Mouse (Mus musculus): ENCODE results near the gene Tmem19. TPM values are rescaled to one million over a fixed set of nuclear protein-coding genes. Genes with fewer than 3 reads are reported as not detected.

Tmem19 gene
- polyA plus RNA-seq, 1 experiment, result 31.1 TPM

DNA sequence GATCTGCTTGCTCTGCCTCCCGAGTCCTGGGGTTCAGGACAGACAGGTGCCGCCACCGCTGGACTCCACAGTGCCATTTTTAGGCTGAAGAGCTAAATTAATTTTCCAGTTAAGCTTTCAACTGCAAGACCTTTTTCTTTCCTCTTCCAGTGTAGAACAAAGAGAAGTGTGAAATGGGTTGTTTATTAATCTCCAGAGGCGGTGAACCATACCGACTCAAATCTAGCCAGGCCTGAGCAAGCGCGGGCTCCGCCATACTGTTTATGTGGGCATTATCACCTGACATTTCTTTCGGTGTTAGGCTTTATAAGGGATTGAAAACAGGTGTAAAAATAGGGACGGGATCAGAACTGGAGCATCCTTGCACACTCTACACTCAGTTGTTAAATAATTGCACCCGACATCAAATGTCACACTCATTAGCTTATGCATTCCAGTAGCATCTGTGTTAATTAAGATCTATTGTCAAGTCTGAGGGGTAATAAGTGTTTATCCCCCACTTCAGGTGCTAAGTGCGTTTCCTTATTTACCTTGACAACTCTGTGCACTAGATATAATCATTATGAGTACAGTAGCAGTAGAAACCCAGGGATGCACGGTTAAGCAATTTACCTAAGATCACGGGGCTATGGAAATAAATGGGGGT, 48.5 kb downstream of the Tmem19 start:
- no peak overlapping the region for H3K4me3 ChIP-seq (ENCODE audit: control insufficient read depth, insufficient read depth, low read length)
- H3K27ac ChIP-seq (ENCODE audit: control insufficient read depth, insufficient read depth, low read length), result no peak overlapping the region
- no peaks in the 10 kb centered on the region for H3K36me3 ChIP-seq (ENCODE audit: control insufficient read depth, insufficient read depth, low read length)
- peaks cover 28% of the 10 kb centered on the region for H3K4me1 ChIP-seq (replicated peaks; ENCODE audit: control insufficient read depth, insufficient read depth, low read length)
- no peaks in the 10 kb centered on the region for H3K27me3 ChIP-seq (ENCODE audit: control insufficient read depth, insufficient read depth, low read length)
- 74% methylated on average over 14 of the region's 14 CpGs for WGBS
- no peak for DNase-seq
- TF ChIP-seq CTCF (IDR thresholded peaks at IDR 0.05; ENCODE audit: borderline replicate concordance, control insufficient read depth, extremely low read depth, insufficient read depth, low read length, poor library complexity) (no peak), POLR2A (IDR thresholded peaks at IDR 0.05; ENCODE audit: control insufficient read depth, extremely low read depth, insufficient read depth, low read length, poor library complexity) (no peak)

DNA sequence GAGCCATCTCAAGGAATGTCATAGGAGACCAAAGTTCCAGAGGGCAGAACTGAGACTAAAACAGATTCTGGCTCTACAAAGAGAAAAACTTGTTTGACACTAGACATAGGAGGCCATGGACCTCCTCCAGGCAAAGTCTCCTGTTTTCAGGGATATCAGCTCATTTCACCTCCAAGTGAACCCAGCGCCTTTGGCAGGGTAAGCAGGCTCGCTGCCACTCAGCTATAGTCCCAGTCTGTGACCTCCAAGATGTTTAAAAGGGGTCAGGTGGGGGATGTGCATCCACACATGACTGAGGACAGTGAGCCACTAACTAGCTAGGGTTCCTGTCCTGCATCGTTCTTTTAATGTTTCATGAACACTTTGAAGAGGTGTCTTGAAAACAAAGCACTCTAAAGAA, 49.6 kb downstream of the Tmem19 start:
- no peaks in the 10 kb centered on the region for H3K36me3 ChIP-seq (ENCODE audit: control insufficient read depth, insufficient read depth, low read length)
- no peak overlapping the region for H3K4me3 ChIP-seq (ENCODE audit: control insufficient read depth, insufficient read depth, low read length)
- no peak for DNase-seq
- WGBS, result 70% methylated on average over 3 of the region's 3 CpGs
- TF ChIP-seq POLR2A (IDR thresholded peaks at IDR 0.05; ENCODE audit: control insufficient read depth, extremely low read depth, insufficient read depth, low read length, poor library complexity) (no peak), CTCF (IDR thresholded peaks at IDR 0.05; ENCODE audit: borderline replicate concordance, control insufficient read depth, extremely low read depth, insufficient read depth, low read length, poor library complexity) (no peak)
- H3K27ac ChIP-seq (ENCODE audit: control insufficient read depth, insufficient read depth, low read length), result no peak overlapping the region
- no peaks in the 10 kb centered on the region for H3K27me3 ChIP-seq (ENCODE audit: control insufficient read depth, insufficient read depth, low read length)
- H3K4me1 ChIP-seq (replicated peaks; ENCODE audit: control insufficient read depth, insufficient read depth, low read length), result peaks cover 28% of the 10 kb centered on the region

DNA sequence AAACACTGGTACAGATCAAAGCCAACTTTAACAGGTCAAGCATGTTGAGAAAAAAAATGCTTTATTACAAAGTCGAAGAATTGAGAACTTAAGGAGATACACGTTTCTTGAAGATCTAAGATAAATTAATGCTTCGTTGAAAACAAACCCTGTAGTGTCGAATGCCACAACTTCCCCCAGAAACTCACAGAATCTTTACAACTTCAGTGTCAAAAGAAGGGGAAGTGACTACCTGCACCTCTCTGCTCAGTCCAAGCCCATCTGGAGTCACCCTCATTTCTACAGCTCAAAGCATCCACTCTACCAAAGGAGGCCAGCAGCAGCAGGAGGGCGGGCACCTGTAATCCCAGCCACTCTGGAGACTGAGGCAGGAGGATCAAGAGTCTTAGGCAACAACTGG, 50.1 kb downstream of the Tmem19 start:
- TF ChIP-seq CTCF (IDR thresholded peaks at IDR 0.05; ENCODE audit: borderline replicate concordance, control insufficient read depth, extremely low read depth, insufficient read depth, low read length, poor library complexity) (no peak), POLR2A (IDR thresholded peaks at IDR 0.05; ENCODE audit: control insufficient read depth, extremely low read depth, insufficient read depth, low read length, poor library complexity) (no peak)
- H3K4me1 ChIP-seq (replicated peaks; ENCODE audit: control insufficient read depth, insufficient read depth, low read length), result peaks cover 28% of the 10 kb centered on the region
- WGBS, result 16% methylated on average over 5 of the region's 5 CpGs
- H3K36me3 ChIP-seq (ENCODE audit: control insufficient read depth, insufficient read depth, low read length), result no peaks in the 10 kb centered on the region
- no peaks in the 10 kb centered on the region for H3K27me3 ChIP-seq (ENCODE audit: control insufficient read depth, insufficient read depth, low read length)
- H3K27ac ChIP-seq (ENCODE audit: control insufficient read depth, insufficient read depth, low read length), result 0 out of 2 replicates have a peak overlapping the region, but pooled peaks have one; percentile 41
- H3K4me3 ChIP-seq (ENCODE audit: control insufficient read depth, insufficient read depth, low read length), result no peak overlapping the region
- DNase-seq, result no peak

DNA sequence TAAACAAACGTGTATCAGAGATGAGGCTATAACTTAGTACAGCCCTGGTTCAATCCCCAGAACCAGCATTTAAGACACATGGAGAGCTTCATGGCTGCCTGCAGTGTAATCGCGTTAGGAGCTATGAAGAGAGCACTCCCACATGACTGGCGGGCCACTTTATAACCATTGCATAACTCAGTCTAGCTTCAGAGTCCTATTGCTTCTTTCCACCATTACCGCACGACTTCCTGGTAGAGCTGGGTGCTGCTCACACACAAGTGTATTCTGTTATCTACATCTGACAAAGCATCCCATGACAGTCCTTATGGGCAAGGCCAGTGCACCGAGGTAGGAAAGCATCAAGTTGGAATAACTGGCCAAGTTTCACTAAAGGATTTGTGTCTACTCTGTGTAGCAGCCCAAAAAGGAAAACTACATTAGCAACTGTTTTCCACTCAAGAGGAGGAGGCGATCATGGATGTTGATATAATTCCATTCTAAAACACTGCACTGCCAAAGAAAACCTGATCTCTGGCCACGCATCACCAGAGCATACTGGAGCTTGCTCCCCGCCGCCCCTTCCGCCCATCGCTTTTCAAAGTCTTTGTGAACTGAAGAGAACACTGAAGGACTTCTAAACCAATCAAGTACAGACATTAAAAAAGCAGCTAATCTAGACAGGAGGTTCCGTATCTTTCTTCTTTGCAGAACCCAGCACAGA, 50.9 kb downstream of the Tmem19 start:
- WGBS, result 85% methylated on average over 14 of the region's 14 CpGs
- peak overlapping the region; percentile 8; the same call in 1 of the 2 replicates for H3K27ac ChIP-seq (ENCODE audit: control insufficient read depth, insufficient read depth, low read length)
- H3K36me3 ChIP-seq (ENCODE audit: control insufficient read depth, insufficient read depth, low read length), result no peaks in the 10 kb centered on the region
- peaks cover 28% of the 10 kb centered on the region for H3K4me1 ChIP-seq (replicated peaks; ENCODE audit: control insufficient read depth, insufficient read depth, low read length)
- no peak for DNase-seq
- H3K4me3 ChIP-seq (ENCODE audit: control insufficient read depth, insufficient read depth, low read length), result no peak overlapping the region
- TF ChIP-seq POLR2A (IDR thresholded peaks at IDR 0.05; ENCODE audit: control insufficient read depth, extremely low read depth, insufficient read depth, low read length, poor library complexity) (no peak), CTCF (IDR thresholded peaks at IDR 0.05; ENCODE audit: borderline replicate concordance, control insufficient read depth, extremely low read depth, insufficient read depth, low read length, poor library complexity) (no peak)
- H3K27me3 ChIP-seq (ENCODE audit: control insufficient read depth, insufficient read depth, low read length), result no peaks in the 10 kb centered on the region

DNA sequence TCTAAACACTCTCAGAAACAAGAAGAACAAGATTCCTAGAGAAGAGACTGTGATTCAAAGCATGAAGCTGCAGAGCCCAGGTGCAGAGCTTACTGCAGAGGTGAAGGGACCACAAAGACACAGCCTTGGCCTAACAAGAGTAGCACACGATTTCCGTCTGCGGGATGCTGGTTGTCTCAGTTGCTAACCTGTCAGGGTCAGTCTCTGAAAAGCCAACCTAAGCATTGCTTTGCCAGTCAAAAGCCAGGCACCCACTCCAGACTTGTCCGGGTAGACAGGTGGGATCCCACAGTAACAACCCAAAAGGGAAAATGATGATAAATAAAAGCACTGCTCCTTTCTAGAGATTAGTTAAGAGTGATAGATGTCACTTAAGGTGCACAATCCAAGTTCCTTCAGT, 53.1 kb downstream of the Tmem19 start:
- WGBS, result 87% methylated on average over 4 of the region's 4 CpGs
- Histone ChIP-seq H3K27ac (ENCODE audit: control insufficient read depth, insufficient read depth, low read length) (no peak overlapping the region), H3K36me3 (ENCODE audit: control insufficient read depth, insufficient read depth, low read length) (no peaks in the 10 kb centered on the region; the same call in 1 of the 2 replicates), H3K27me3 (ENCODE audit: control insufficient read depth, insufficient read depth, low read length) (no peaks in the 10 kb centered on the region), H3K4me1 (replicated peaks; ENCODE audit: control insufficient read depth, insufficient read depth, low read length) (peaks cover 25% of the 10 kb centered on the region), H3K4me3 (ENCODE audit: control insufficient read depth, insufficient read depth, low read length) (no peak overlapping the region)
- DNase-seq, result no peak
- TF ChIP-seq POLR2A (IDR thresholded peaks at IDR 0.05; ENCODE audit: control insufficient read depth, extremely low read depth, insufficient read depth, low read length, poor library complexity) (no peak), CTCF (IDR thresholded peaks at IDR 0.05; ENCODE audit: borderline replicate concordance, control insufficient read depth, extremely low read depth, insufficient read depth, low read length, poor library complexity) (no peak)

DNA sequence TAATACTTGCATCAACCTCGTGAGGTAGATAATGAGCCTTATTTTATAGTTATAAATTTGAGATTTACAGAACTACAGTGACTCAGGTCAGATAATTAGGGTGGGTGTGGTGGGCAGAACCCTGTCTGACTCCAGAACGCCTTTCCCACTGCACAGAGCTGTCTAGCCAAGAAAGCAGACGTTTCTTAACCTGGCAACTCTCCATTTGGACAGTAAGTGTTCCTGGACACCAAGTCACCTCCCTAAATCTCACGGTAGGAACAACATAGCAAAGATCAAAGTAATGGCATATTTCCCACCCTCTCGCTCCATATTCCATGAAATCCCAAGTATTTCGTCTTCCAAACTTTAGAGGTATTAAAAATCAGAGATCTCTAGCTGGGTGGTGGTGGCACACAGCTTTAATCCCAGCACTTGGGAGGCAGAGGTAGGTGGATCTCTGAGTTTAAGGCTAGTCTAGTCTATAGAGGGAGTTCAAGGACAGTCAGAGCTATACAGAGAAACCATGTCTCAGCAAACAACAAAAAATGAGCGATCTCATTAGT, 54.9 kb downstream of the Tmem19 start:
- WGBS, result 91% methylated on average over 7 of the region's 7 CpGs
- Histone ChIP-seq H3K4me3 (ENCODE audit: control insufficient read depth, insufficient read depth, low read length) (no peak overlapping the region), H3K27ac (ENCODE audit: control insufficient read depth, insufficient read depth, low read length) (no peak overlapping the region), H3K27me3 (ENCODE audit: control insufficient read depth, insufficient read depth, low read length) (no peaks in the 10 kb centered on the region), H3K4me1 (replicated peaks; ENCODE audit: control insufficient read depth, insufficient read depth, low read length) (peaks cover 12% of the 10 kb centered on the region), H3K36me3 (ENCODE audit: control insufficient read depth, insufficient read depth, low read length) (peaks cover 2% of the 10 kb centered on the region; the same call in 1 of the 2 replicates)
- DNase-seq, result no peak
- TF ChIP-seq CTCF (IDR thresholded peaks at IDR 0.05; ENCODE audit: borderline replicate concordance, control insufficient read depth, extremely low read depth, insufficient read depth, low read length, poor library complexity) (no peak), POLR2A (IDR thresholded peaks at IDR 0.05; ENCODE audit: control insufficient read depth, extremely low read depth, insufficient read depth, low read length, poor library complexity) (no peak)

All from thymus, adult 2 months (tissue).